Mouse (Mus musculus) midbrain, embryonic 14.5 days (tissue): ENCODE measurements at regions not wholly inside any gene's neighbourhood (a gene's known extent, or its start where the extent isn't known, plus 50 kb on each side); places are given as distances from the start of the nearest gene placed in this dataset.
A peak's percentile ranks its signal among the peaks of the same experiment; 100 is the strongest.

Experiments
- ATAC-seq: fragments of 200-750 bp; cut with Nextera tagmentation; 2 replicates; pipeline ENCODE4 v1.8.0; 2017; ENCODE audit warnings: moderate number of reproducible peaks, moderate library complexity; ENCODE audit not compliant: low FRiP score, low TSS enrichment
- DNase-seq: peaks from one replicate; pipeline ENCODE4 v3.0.0-alpha.2; 2015
- H3K27ac ChIP-seq: fragments of 300-500 bp; sonication (generic); replicated peaks from 2 replicates; pipeline ENCODE4 v1.5.1; 2014; ENCODE audit warnings: mild to moderate bottlenecking, low read depth, low read length, moderate library complexity
- H3K27me3 ChIP-seq: fragments of 300-500 bp; sonication (generic); 2 replicates; pipeline ENCODE4 v1.6.1; 2014; ENCODE audit warnings: low read length, control low read depth, mixed read lengths; ENCODE audit not compliant: control insufficient read depth, insufficient read depth
- H3K36me3 ChIP-seq: fragments of 300-500 bp; sonication (generic); 2 replicates; pipeline ENCODE4 v1.6.1; 2014; ENCODE audit warnings: low read length, control low read depth; ENCODE audit not compliant: control insufficient read depth, insufficient read depth
- H3K4me1 ChIP-seq: fragments of 300-500 bp; sonication (generic); 2 replicates; pipeline ENCODE4 v1.6.1; 2014; ENCODE audit warnings: mild to moderate bottlenecking, antibody characterized with exemption, low read length, control low read depth; ENCODE audit not compliant: control insufficient read depth, insufficient read depth
- H3K4me2 ChIP-seq: fragments of 300-500 bp; sonication (generic); 2 replicates; pipeline ENCODE4 v1.6.1; 2014; ENCODE audit warnings: mild to moderate bottlenecking, low read length, moderate library complexity
- H3K4me3 ChIP-seq: fragments of 300-500 bp; sonication (generic); replicated peaks from 2 replicates; pipeline ENCODE4 v1.5.1; 2014; ENCODE audit warnings: low read depth, low read length
- H3K9ac ChIP-seq: fragments of 300-500 bp; sonication (generic); replicated peaks from 2 replicates; pipeline ENCODE4 v1.6.1; 2014; ENCODE audit warnings: mild to moderate bottlenecking, low read length, moderate library complexity
- H3K9me3 ChIP-seq: fragments of 300-500 bp; sonication (generic); 2 replicates; pipeline ENCODE4 v1.6.1; 2016; ENCODE audit warnings: low read length, control low read depth, mixed read lengths; ENCODE audit not compliant: control insufficient read depth
- WGBS: fragments of 180-500 bp; shearing (Covaris S2); extraction: QIAGEN DNeasy Blood & Tissue Kit; methylation state at CpG from one replicate; pipeline ENCODE4 v1.1.7; 2014; 5-methylcytosine and 5-hydroxymethylcytosine counted together

GRCm38 (mm10) chr7:68976813-68977752 lies 228.0 kb upstream of the Arrdc4 start:
- H3K4me3 ChIP-seq: no peak overlapping the region
- no peak overlapping the region for H3K4me2 ChIP-seq
- DNase-seq (peak; percentile 93), ATAC-seq (peak; percentile 55; the same call in 1 of the 2 replicates)
- no peaks in the 10 kb centered on the region for H3K4me1 ChIP-seq
- no peaks in the 10 kb centered on the region for H3K27me3 ChIP-seq
- H3K9ac ChIP-seq: no peak overlapping the region
- 57% methylated on average over 7 of the region's 7 CpGs for WGBS
- H3K27ac ChIP-seq: no peak overlapping the region
- H3K36me3 ChIP-seq: no peaks in the 10 kb centered on the region
- no peaks in the 10 kb centered on the region for H3K9me3 ChIP-seq

DNA sequence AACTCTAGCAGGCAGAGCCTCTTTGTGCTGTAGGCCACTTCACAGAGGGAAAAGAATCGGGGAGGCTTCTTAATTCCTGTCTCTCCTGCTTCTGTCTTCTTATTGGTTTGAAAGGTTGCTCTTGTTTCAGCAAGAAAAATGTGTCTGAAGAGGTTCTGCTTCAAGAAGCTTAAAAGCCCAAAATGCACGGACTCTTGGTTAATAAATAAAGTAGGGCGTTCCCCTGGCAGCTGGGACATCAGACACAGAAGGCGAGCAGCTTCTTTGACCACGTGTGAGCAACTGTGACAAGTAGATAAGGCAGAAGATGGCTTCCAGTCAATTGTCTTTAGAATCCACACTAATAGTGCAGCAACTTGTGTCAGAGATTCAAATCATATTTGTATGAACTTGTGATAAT lies 226.9 kb upstream of the Arrdc4 start:
- no peak overlapping the region for H3K9ac ChIP-seq
- H3K9me3 ChIP-seq: no peaks in the 10 kb centered on the region
- ATAC-seq (no peak), DNase-seq (peak; percentile 6)
- H3K36me3 ChIP-seq: no peaks in the 10 kb centered on the region
- WGBS: 21% methylated on average over 5 of the region's 5 CpGs
- no peak overlapping the region for H3K4me2 ChIP-seq
- H3K27me3 ChIP-seq: no peaks in the 10 kb centered on the region
- H3K27ac ChIP-seq: no peak overlapping the region
- H3K4me3 ChIP-seq: no peak overlapping the region
- no peaks in the 10 kb centered on the region for H3K4me1 ChIP-seq

DNA sequence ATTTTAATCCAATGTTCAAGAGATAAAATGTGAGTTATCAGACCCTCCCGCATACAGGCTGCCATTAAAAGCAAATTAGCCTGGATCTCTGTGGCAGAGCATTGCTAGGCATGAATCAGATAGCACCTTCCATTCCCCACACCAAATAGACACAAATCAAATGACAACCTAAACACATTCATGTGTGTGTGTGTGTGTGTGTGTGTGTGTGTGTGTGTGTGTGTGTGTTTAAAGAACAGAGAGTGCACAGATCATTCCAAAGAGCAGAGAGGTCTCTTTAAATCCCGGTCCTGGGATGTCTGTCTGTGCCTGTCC lies 226.5 kb upstream of the Arrdc4 start:
- no peak for ATAC-seq
- Histone ChIP-seq H3K4me1 (no peaks in the 10 kb centered on the region), H3K4me3 (no peak overlapping the region), H3K9me3 (no peaks in the 10 kb centered on the region), H3K4me2 (no peak overlapping the region), H3K27me3 (no peaks in the 10 kb centered on the region), H3K36me3 (no peaks in the 10 kb centered on the region), H3K9ac (no peak overlapping the region), H3K27ac (no peak overlapping the region)
- whole genome bisulfite sequencing: 46% methylated on average over 2 of the region's 2 CpGs
- no peak for DNase-seq

GRCm38 (mm10) chr7:68974761-68975579 lies 225.9 kb upstream of the Arrdc4 start:
- 70% methylated on average over 8 of the region's 8 CpGs for WGBS
- H3K36me3 ChIP-seq: no peaks in the 10 kb centered on the region
- no peaks in the 10 kb centered on the region for H3K9me3 ChIP-seq
- no peak overlapping the region for H3K4me3 ChIP-seq
- no peaks in the 10 kb centered on the region for H3K27me3 ChIP-seq
- H3K9ac ChIP-seq: no peak overlapping the region
- DNase-seq: no peak
- no peak overlapping the region for H3K4me2 ChIP-seq
- no peaks in the 10 kb centered on the region for H3K4me1 ChIP-seq
- H3K27ac ChIP-seq: no peak overlapping the region
- no peak for ATAC-seq

DNA sequence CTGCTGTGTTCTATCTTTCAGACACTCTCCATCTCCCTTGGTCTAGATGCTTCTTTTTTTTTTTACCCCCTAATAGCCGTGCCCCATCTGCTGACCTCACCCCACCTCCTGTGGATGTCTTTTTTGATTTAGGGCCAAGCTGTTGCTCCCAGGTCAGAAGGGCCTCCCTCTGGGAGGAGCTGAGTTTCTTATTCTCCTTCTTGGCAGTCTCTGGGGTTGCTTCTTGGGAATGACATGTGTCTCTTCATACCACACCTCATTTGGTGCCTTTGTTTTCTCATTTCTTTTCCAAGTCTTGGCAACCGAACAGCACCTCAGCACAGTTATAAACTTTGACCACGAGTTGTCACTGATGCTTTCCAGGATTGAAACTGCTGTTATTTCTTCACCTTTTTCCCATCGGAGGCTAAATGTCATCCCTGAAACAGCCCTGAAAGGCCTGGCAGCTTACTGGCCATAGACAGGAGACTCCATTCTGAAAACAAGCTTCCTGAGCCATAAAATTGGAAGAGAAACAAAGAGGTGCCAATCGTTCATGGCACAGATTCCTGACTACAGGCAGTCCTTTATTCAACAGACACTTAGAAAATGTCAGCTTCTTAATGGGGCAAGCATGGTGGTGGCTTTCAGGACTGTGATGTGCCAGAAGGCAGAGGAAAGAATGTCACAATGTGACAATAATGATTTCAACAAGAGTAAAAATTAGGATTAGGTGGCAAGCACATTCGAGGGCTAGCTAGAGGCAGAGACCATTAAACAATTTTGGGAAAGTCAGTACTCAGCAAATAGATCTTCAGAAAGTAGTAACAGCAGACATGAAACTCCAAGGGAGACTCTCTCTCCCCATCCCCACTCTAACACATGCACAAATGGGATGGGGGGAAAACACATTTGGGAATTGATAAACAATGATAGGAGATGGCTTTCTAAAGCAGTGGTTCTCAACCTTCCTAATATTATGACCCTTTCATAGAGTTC lies 197.1 kb upstream of the Arrdc4 start:
- no peak overlapping the region for H3K9ac ChIP-seq
- WGBS: 43% methylated on average over 6 of the region's 6 CpGs
- no peaks in the 10 kb centered on the region for H3K4me1 ChIP-seq
- no peak overlapping the region for H3K4me3 ChIP-seq
- no peak for DNase-seq
- no peak overlapping the region for H3K4me2 ChIP-seq
- no peaks in the 10 kb centered on the region for H3K36me3 ChIP-seq
- H3K27ac ChIP-seq: no peak overlapping the region
- H3K9me3 ChIP-seq: no peaks in the 10 kb centered on the region
- ATAC-seq: no peak
- H3K27me3 ChIP-seq: no peaks in the 10 kb centered on the region

- Histone ChIP-seq H3K4me3 (no peak overlapping the region), H3K27me3 (no peaks in the 10 kb centered on the region), H3K27ac (no peak overlapping the region), H3K9ac (no peak overlapping the region), H3K4me1 (no peaks in the 10 kb centered on the region), H3K36me3 (no peaks in the 10 kb centered on the region), H3K9me3 (no peaks in the 10 kb centered on the region), H3K4me2 (no peak overlapping the region)
- 78% methylated on average over 14 of the region's 14 CpGs for WGBS
- no peak for DNase-seq
- ATAC-seq: no peak
Measured at GRCm38 (mm10) chr7:68930627-68931334, 181.7 kb upstream of the Arrdc4 start.

DNA sequence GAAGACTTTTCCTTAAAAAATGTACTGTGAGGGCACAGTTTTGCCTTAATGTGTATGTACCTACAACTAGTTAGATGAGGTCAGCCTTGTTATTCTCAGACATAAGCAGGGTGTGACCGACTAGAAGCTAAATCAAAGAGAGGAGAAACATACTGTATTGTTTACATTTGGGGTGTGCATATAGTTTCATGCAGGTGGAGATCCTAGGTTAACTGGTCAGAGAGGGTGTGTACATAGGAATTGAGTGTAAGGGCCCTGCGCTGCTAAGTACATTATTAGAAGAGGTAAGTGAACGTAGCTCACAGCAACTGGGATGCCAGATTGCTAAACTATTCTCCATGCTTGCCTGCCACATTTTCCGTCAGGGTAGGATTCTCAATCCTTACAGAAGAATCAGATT lies 180.6 kb upstream of the Arrdc4 start:
- ATAC-seq (no peak), DNase-seq (no peak)
- Histone ChIP-seq H3K27ac (no peak overlapping the region), H3K4me3 (no peak overlapping the region), H3K4me2 (no peak overlapping the region), H3K9ac (no peak overlapping the region), H3K9me3 (no peaks in the 10 kb centered on the region), H3K27me3 (no peaks in the 10 kb centered on the region), H3K36me3 (no peaks in the 10 kb centered on the region), H3K4me1 (no peaks in the 10 kb centered on the region)
- 88% methylated on average over 4 of the region's 4 CpGs for WGBS

DNA sequence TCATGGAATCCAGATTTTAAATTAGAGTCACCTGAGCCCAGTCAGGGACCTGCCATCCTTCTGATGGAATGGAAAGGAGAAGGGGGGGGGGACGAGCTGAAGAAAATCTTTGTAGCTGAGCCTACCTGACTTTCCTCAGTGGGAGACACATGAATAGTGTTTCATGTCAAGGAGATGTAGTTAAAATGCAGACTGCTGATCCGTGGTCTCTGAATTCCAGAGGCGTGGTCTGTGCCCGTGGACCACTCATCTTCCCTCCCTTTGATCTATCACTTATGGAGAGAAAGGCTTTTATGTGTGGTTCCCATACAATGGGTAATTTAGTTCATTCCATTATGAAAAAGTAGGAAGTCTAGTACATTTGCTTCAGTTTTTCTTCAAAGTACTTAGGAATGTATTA lies 176.6 kb upstream of the Arrdc4 start:
- ATAC-seq (no peak), DNase-seq (no peak)
- H3K36me3 ChIP-seq: no peaks in the 10 kb centered on the region
- 53% methylated on average over 4 of the region's 4 CpGs for WGBS
- no peak overlapping the region for H3K4me2 ChIP-seq
- no peak overlapping the region for H3K27ac ChIP-seq
- H3K9ac ChIP-seq: no peak overlapping the region
- H3K4me3 ChIP-seq: no peak overlapping the region
- no peaks in the 10 kb centered on the region for H3K27me3 ChIP-seq
- no peaks in the 10 kb centered on the region for H3K9me3 ChIP-seq
- H3K4me1 ChIP-seq: no peaks in the 10 kb centered on the region
